Mouse (Mus musculus) limb, embryonic 11.5 days (tissue): ENCODE results near the gene Lgi4. TPM values are rescaled to one million over a fixed set of nuclear protein-coding genes. Genes with fewer than 3 reads are reported as not detected.

Experiments
- ATAC-seq: fragments of 200-750 bp; cut with Nextera tagmentation; 2 replicates; pipeline ENCODE4 v1.8.0; 2017; ENCODE audit warnings: low read depth; ENCODE audit not compliant: insufficient number of reproducible peaks, low FRiP score, low TSS enrichment
- DNase-seq: peaks from one replicate; pipeline ENCODE4 v3.0.0-alpha.2; 2015; ENCODE audit warnings: low spot score
- H3K27ac ChIP-seq: fragments of 300-500 bp; sonication (generic); replicated peaks from 2 replicates; pipeline ENCODE4 v1.5.1; 2014; ENCODE audit warnings: low read depth, mild to moderate bottlenecking, low read length
- H3K27me3 ChIP-seq: fragments of 300-500 bp; sonication (generic); 2 replicates; pipeline ENCODE4 v1.6.1; 2014; ENCODE audit warnings: mild to moderate bottlenecking, low read length, mixed read lengths; ENCODE audit not compliant: control insufficient read depth, insufficient read depth
- H3K36me3 ChIP-seq: fragments of 300-500 bp; sonication (generic); 2 replicates; pipeline ENCODE4 v1.6.1; 2014; ENCODE audit warnings: mild to moderate bottlenecking, low read length, moderate library complexity, mixed read lengths; ENCODE audit not compliant: control insufficient read depth, insufficient read depth
- H3K4me1 ChIP-seq: fragments of 300-500 bp; sonication (generic); 2 replicates; pipeline ENCODE4 v1.6.1; 2014; ENCODE audit warnings: low read length, mixed read lengths; ENCODE audit not compliant: control insufficient read depth, insufficient read depth
- H3K4me2 ChIP-seq: fragments of 300-500 bp; sonication (generic); 2 replicates; pipeline ENCODE4 v1.6.1; 2014; ENCODE audit warnings: low read depth, mild to moderate bottlenecking, moderate library complexity; ENCODE audit not compliant: severe bottlenecking
- H3K4me3 ChIP-seq: fragments of 300-500 bp; sonication (generic); 2 replicates; pipeline ENCODE4 v1.5.1; 2014; ENCODE audit warnings: low read depth, low read length
- H3K9ac ChIP-seq: fragments of 300-500 bp; sonication (generic); 2 replicates; pipeline ENCODE4 v1.6.1; 2014; ENCODE audit warnings: mild to moderate bottlenecking, low read length
- H3K9me3 ChIP-seq: fragments of 300-500 bp; sonication (generic); 2 replicates; pipeline ENCODE4 v1.6.1; 2016; ENCODE audit warnings: low read length; ENCODE audit not compliant: control insufficient read depth
- WGBS: fragments of 180-500 bp; shearing (Covaris S2); extraction: QIAGEN DNeasy Blood & Tissue Kit; methylation state at CpG from one replicate; pipeline ENCODE4 v1.1.7; 2014; 5-methylcytosine and 5-hydroxymethylcytosine counted together
- microRNA-seq: library from miRNA; unstranded; fragments of <30 nt; microRNA quantifications from one replicate; pipeline ENCODE4, GENCODE M21; 2016
- polyA plus RNA-seq: library from polyadenylated mRNA; unstranded; fragments of >200 nt; fragmentation: Nextera tagmentation; extraction: Ambion mirVana; gene quantifications from 2 replicates; pipeline ENCODE4 v1.2.1, GENCODE M21; 2014

The Lgi4 gene
- polyA plus RNA-seq, 1 experiment from 2014 or later, result 0.23 TPM

- ATAC-seq, result no peak
- no peak for DNase-seq
- H3K27me3 ChIP-seq, result no peaks in the 10 kb centered on the region
- WGBS, result 87% methylated on average over 11 of the region's 11 CpGs
- no peak overlapping the region for H3K27ac ChIP-seq
- peaks cover 10% of the 10 kb centered on the region for H3K4me1 ChIP-seq
- H3K36me3 ChIP-seq, result no peaks in the 10 kb centered on the region
- no peaks in the 10 kb centered on the region for H3K9me3 ChIP-seq
- no peak overlapping the region for H3K4me2 ChIP-seq
- no peak overlapping the region for H3K9ac ChIP-seq
- H3K4me3 ChIP-seq, result no peak overlapping the region
Observed at GRCm38 (mm10) chr7:31117465-31117864, 58.3 kb downstream of the Lgi4 start.

GRCm38 (mm10) chr7:31118486-31118885 lies 59.3 kb downstream of the Lgi4 start:
- H3K36me3 ChIP-seq, result no peaks in the 10 kb centered on the region
- no peak overlapping the region for H3K9ac ChIP-seq
- no peak overlapping the region for H3K27ac ChIP-seq
- no peaks in the 10 kb centered on the region for H3K27me3 ChIP-seq
- H3K4me2 ChIP-seq, result no peak overlapping the region
- WGBS, result 75% methylated on average over 7 of the region's 7 CpGs
- H3K4me3 ChIP-seq, result no peak overlapping the region
- DNase-seq (no peak), ATAC-seq (no peak)
- no peaks in the 10 kb centered on the region for H3K9me3 ChIP-seq
- H3K4me1 ChIP-seq, result peaks cover 10% of the 10 kb centered on the region

DNA sequence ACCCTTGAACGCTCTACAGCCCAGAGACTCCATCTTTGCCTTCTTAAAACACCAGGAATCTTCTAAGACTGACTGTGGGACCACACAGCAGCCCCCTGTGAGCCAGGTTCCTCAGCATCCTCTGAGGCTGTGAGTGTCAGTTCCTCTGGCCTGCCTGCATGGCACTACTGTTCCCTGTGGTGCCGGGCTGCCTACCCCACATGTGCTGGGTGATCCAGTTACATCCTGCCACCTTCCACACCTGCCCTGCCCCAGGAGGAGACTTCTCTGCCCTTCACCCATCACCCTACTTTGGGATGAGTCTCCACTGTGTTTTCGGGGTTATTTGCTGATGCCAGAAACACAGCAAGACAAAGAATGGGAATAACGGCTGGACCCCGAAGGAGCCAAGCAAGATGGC lies 60.4 kb downstream of the Lgi4 start:
- Histone ChIP-seq H3K4me1 (peaks cover 10% of the 10 kb centered on the region), H3K4me3 (no peak overlapping the region), H3K9me3 (no peaks in the 10 kb centered on the region), H3K36me3 (no peaks in the 10 kb centered on the region), H3K4me2 (no peak overlapping the region), H3K27me3 (no peaks in the 10 kb centered on the region), H3K27ac (no peak overlapping the region), H3K9ac (no peak overlapping the region)
- ATAC-seq (no peak), DNase-seq (no peak)
- 84% methylated on average over 5 of the region's 5 CpGs for WGBS

Small RNA genes lying within 50 kb of the gene (microRNA-seq; reads per million reads assigned to microRNA genes)
- gene Mir7050, result not detected

Other genes with a start within 250 kb of the Lgi4 start
- gene Ffar2, start 235.6 kb upstream of the Lgi4 start, polyA plus RNA-seq, result 0.10 TPM in 1 of 2 replicates, not detected in the other
- gene Ffar3, start 203.2 kb upstream of the Lgi4 start, polyA plus RNA-seq, result 0.09 TPM in 1 of 2 replicates, not detected in the other
- not detected in 2 replicates for gene Ffar1, start 197.8 kb upstream of the Lgi4 start, polyA plus RNA-seq
- gene Cd22, start 179.0 kb upstream of the Lgi4 start, polyA plus RNA-seq, result 0.65 TPM in 1 of 2 replicates, not detected in the other
- 0.21 and 0.27 TPM in 2 replicates for gene Mag, start 144.5 kb upstream of the Lgi4 start, polyA plus RNA-seq
- gene Hamp2, start 134.7 kb upstream of the Lgi4 start, polyA plus RNA-seq, result not detected in 2 replicates
- not detected in 2 replicates for gene Hamp, start 115.3 kb upstream of the Lgi4 start, polyA plus RNA-seq
- 25.5 and 29.7 TPM in 2 replicates for gene Usf2, start 102.5 kb upstream of the Lgi4 start, polyA plus RNA-seq
- 25.7 and 27.5 TPM in 2 replicates for gene Lsr, start 85.9 kb upstream of the Lgi4 start, polyA plus RNA-seq
- gene Fam187b, start 85.6 kb upstream of the Lgi4 start, polyA plus RNA-seq, result 0.81 and 1.2 TPM in 2 replicates
- 10.8 and 11.5 TPM in 2 replicates for gene Fxyd5, start 16.9 kb upstream of the Lgi4 start, polyA plus RNA-seq
- 2.9 and 3.1 TPM in 2 replicates for gene Fxyd7, start 7.9 kb upstream of the Lgi4 start, polyA plus RNA-seq
- gene Fxyd1, start 2.1 kb upstream of the Lgi4 start, polyA plus RNA-seq, result 12.5 and 13.7 TPM in 2 replicates
- gene Fxyd3, start 17.4 kb downstream of the Lgi4 start, polyA plus RNA-seq, result 12.9 and 17.5 TPM in 2 replicates
- 2.2 and 2.3 TPM in 2 replicates for gene Hpn, start 55.9 kb downstream of the Lgi4 start, polyA plus RNA-seq
- 0.51 and 1.0 TPM in 2 replicates for gene Scn1b, start 67.7 kb downstream of the Lgi4 start, polyA plus RNA-seq
- gene Gramd1a, start 96.6 kb downstream of the Lgi4 start, polyA plus RNA-seq, result 86.9 and 87.2 TPM in 2 replicates
- gene Scgb2b2, start 231.2 kb downstream of the Lgi4 start, polyA plus RNA-seq, result not detected in 2 replicates
- gene Scgb1b2, start 232.5 kb downstream of the Lgi4 start, polyA plus RNA-seq, result not detected in 2 replicates